Mouse (Mus musculus) heart, embryonic 15.5 days (tissue): ENCODE data around the gene Ankrd55. TPM values are rescaled to one million over a fixed set of nuclear protein-coding genes. Genes with fewer than 3 reads are reported as not detected.

Experiments used
- ATAC-seq: fragments of 200-750 bp; cut with Nextera tagmentation; replicated peaks from 2 replicates; pipeline ENCODE4 v1.8.0; 2017; ENCODE audit warnings: low read depth, moderate TSS enrichment; ENCODE audit not compliant: insufficient number of reproducible peaks, insufficient read depth, low FRiP score
- H3K27ac ChIP-seq: fragments of 300-500 bp; sonication (generic); 2 replicates; pipeline ENCODE4 v1.5.1; 2015; ENCODE audit warnings: mild to moderate bottlenecking, inconsistent platforms
- H3K27me3 ChIP-seq: fragments of 300-500 bp; sonication (generic); 2 replicates; pipeline ENCODE4 v1.6.1; 2015; ENCODE audit warnings: inconsistent platforms
- H3K36me3 ChIP-seq: fragments of 300-500 bp; sonication (generic); 2 replicates; pipeline ENCODE4 v1.6.1; 2015; ENCODE audit warnings: mild to moderate bottlenecking, inconsistent platforms
- H3K4me1 ChIP-seq: fragments of 300-500 bp; sonication (generic); replicated peaks from 2 replicates; pipeline ENCODE4 v1.6.1; 2015; ENCODE audit warnings: inconsistent platforms
- H3K4me2 ChIP-seq: fragments of 300-500 bp; sonication (generic); 2 replicates; pipeline ENCODE4 v1.6.1; 2015; ENCODE audit warnings: inconsistent platforms, mild to moderate bottlenecking, moderate library complexity
- H3K4me3 ChIP-seq: fragments of 300-500 bp; sonication (generic); 2 replicates; pipeline ENCODE4 v1.5.1; 2015; ENCODE audit warnings: mild to moderate bottlenecking, inconsistent platforms
- H3K9ac ChIP-seq: fragments of 300-500 bp; sonication (generic); 2 replicates; pipeline ENCODE4 v1.6.1; 2015; ENCODE audit warnings: mild to moderate bottlenecking, inconsistent platforms
- H3K9me3 ChIP-seq: fragments of 300-500 bp; sonication (generic); replicated peaks from 2 replicates; pipeline ENCODE4 v1.6.1; 2016; ENCODE audit warnings: inconsistent platforms
- WGBS: fragments of 180-500 bp; shearing (Covaris S2); methylation state at CpG from one replicate; pipeline ENCODE4 v1.1.7; 2015; ENCODE audit warnings: mixed read lengths; 5-methylcytosine and 5-hydroxymethylcytosine counted together
- polyA plus RNA-seq: library from polyadenylated mRNA; unstranded; fragments of >200 nt; fragmentation: Nextera tagmentation; extraction: Ambion mirVana; gene quantifications from 2 replicates; pipeline ENCODE4 v1.2.1, GENCODE M21; 2015

The Ankrd55 gene
- polyA plus RNA-seq, 1 experiment from 2014 or later = 0.09 TPM

DNA sequence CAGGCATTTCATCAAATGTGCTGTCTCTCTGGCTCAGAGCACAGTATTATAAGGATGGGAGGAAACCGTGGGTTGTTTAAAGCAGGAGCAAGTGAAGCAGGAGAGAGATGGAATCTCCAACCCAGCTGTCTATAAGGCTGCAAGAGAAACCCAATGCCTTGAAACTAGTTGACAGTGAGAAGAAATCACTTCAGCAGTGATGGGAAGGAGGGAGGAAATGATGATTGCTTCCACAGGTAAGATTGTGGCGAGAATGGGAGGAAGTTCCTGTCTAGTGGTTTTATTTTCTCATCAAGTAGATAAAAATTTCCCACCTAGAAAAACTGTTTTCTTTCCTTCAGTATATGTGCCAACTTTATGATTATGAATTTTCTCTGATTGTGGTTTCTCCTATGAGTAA, 118.4 kb downstream of the Ankrd55 start:
- Histone ChIP-seq H3K4me3 (no peak overlapping the region), H3K9ac (no peak overlapping the region), H3K4me1 (no peaks in the 10 kb centered on the region), H3K36me3 (no peaks in the 10 kb centered on the region), H3K4me2 (no peak overlapping the region), H3K27me3 (no peaks in the 10 kb centered on the region), H3K27ac (no peak overlapping the region), H3K9me3 (no peaks in the 10 kb centered on the region)
- ATAC-seq = no peak
- WGBS = 57% methylated on average over 2 of the region's 2 CpGs

DNA sequence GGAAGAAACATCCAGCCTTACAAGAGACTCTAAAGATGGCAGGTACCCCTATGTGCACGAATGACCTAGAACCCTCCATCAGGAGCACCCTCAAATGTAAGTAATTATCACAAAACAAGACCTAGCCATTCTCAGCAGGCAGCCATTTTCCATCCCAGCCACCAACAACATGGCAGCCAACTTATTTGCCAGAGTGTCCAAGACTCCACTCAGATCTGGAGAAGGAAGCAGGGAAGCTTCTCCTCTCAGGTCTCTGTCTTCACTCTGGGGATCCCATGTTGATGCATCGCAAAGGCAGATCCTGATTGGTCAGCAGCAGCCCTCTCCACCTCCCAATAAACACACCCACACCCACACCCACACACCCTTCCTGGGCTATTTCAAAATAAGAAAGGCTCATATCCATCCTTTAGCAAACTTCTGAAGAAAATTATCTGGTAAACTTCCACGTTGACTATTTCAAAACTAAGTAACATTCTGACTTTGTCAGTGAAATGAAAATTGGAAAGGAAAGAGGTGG, 119.0 kb downstream of the Ankrd55 start:
- no peaks in the 10 kb centered on the region for H3K27me3 ChIP-seq
- no peaks in the 10 kb centered on the region for H3K9me3 ChIP-seq
- no peak overlapping the region for H3K9ac ChIP-seq
- H3K36me3 ChIP-seq = no peaks in the 10 kb centered on the region
- no peak overlapping the region for H3K27ac ChIP-seq
- H3K4me1 ChIP-seq = no peaks in the 10 kb centered on the region
- H3K4me2 ChIP-seq = no peak overlapping the region
- 76% methylated on average over 3 of the region's 3 CpGs for WGBS
- ATAC-seq = no peak
- no peak overlapping the region for H3K4me3 ChIP-seq

DNA sequence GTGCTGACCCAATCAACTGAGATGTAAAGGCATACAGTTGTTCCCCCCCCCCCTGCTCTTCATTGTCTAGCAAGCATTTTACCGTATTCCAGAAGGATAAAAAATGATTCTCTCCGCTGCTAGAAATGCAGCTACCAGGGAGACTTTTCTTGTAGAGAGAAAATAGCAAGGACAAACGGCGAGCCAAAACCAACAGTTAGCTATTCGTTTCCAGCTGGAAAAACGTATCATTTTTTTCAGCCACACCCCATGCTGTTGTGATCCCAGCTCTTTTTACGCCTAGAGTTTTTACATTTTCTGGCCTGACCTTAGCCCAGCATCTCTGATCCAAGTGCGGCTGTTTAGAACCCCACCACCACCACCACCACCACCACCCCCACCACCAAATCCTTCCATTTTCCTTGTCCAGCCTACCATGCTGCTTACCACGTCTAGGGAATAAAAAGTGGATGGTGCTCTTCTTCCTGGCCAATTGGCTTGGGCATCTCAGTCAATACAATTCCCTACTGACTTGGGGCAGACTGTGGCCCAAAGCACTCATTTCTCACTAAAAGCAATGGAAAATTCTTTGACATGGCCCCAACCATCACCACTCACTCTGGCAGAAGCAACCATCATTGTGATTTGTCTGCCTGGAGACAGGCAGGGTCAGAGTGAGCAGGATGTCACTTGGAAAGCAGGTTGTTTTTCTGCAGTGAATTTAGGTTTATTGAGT, 119.7 kb downstream of the Ankrd55 start:
- peak overlapping the region; percentile 25; the same call in 1 of the 2 replicates for H3K27ac ChIP-seq
- H3K4me1 ChIP-seq = no peaks in the 10 kb centered on the region
- no peaks in the 10 kb centered on the region for H3K9me3 ChIP-seq
- no peak overlapping the region for H3K9ac ChIP-seq
- H3K4me3 ChIP-seq = no peak overlapping the region
- no peaks in the 10 kb centered on the region for H3K27me3 ChIP-seq
- no peaks in the 10 kb centered on the region for H3K36me3 ChIP-seq
- 68% methylated on average over 9 of the region's 9 CpGs for WGBS
- ATAC-seq = no peak
- H3K4me2 ChIP-seq = no peak overlapping the region

DNA sequence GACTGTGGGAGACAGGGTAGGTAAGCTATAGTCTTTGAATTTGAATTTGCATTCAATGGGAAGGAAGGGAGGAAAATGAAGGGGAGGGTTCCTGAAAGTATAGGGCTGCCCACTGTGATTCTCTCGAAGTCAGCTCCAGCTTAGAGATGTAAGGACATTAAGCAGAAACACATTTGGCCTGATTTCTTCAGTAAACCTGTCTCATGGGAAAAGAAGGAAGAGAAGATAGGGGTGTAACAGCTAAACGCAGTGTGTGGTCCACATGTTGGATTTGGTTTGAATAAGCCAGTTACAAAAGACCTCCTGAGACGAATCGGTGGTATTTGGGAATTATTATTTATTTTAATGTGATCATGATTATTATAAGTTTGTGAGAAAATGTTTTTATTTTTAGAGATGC, 120.5 kb downstream of the Ankrd55 start:
- 70% methylated on average over 4 of the region's 4 CpGs for WGBS
- no peaks in the 10 kb centered on the region for H3K9me3 ChIP-seq
- H3K27ac ChIP-seq = no peak overlapping the region
- H3K4me3 ChIP-seq = no peak overlapping the region
- no peaks in the 10 kb centered on the region for H3K4me1 ChIP-seq
- ATAC-seq = no peak
- no peaks in the 10 kb centered on the region for H3K27me3 ChIP-seq
- no peak overlapping the region for H3K9ac ChIP-seq
- H3K4me2 ChIP-seq = no peak overlapping the region
- no peaks in the 10 kb centered on the region for H3K36me3 ChIP-seq

DNA sequence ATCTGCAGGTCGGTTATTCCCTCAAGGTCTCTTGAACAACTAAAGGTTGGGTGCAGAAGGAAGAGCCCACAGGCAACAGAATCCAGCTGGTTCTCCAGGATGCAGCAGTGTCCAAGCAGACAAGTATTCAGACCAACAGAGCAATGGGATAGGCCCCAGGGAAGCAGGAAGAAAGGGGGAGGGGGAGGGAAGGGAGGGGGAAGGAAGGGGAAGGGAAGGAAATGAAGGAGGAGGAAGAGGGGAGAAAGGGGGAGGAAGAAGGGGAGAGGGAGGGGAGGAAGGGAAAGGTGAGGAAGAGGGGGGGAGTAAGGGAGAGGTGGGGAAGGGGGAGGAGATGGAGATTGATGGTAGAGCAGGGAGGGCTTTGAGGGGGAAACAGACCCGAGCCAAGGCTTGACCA, 121.1 kb downstream of the Ankrd55 start:
- no peak overlapping the region for H3K27ac ChIP-seq
- WGBS = 79% methylated on average over 2 of the region's 2 CpGs
- no peak overlapping the region for H3K4me3 ChIP-seq
- no peaks in the 10 kb centered on the region for H3K36me3 ChIP-seq
- H3K27me3 ChIP-seq = no peaks in the 10 kb centered on the region
- no peak overlapping the region for H3K4me2 ChIP-seq
- no peak for ATAC-seq
- no peaks in the 10 kb centered on the region for H3K4me1 ChIP-seq
- H3K9me3 ChIP-seq = no peaks in the 10 kb centered on the region
- H3K9ac ChIP-seq = no peak overlapping the region

DNA sequence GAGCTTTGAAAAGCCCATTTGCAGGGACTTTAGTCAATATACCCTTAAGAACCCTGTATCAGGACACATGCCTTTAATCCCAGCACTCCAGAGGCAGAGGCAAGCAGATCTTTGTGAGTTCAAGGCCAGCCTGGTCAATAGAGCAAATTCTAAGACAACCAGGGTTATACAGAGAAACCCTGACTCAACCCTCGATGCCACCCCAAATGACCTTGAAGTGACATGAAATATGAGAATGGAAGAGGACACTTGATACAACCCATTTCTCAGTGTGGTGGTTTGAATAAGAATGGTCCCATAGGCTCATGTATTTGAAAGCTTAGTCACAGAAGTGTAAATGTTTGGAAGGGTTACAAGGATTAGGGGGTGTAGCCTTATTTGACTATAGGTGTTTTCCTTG, 121.6 kb downstream of the Ankrd55 start:
- Histone ChIP-seq H3K27ac (no peak overlapping the region), H3K36me3 (no peaks in the 10 kb centered on the region), H3K4me1 (no peaks in the 10 kb centered on the region), H3K4me3 (no peak overlapping the region), H3K9me3 (no peaks in the 10 kb centered on the region), H3K4me2 (no peak overlapping the region), H3K9ac (no peak overlapping the region), H3K27me3 (no peaks in the 10 kb centered on the region)
- ATAC-seq = no peak
- 71% methylated on average over 1 of the region's 1 CpGs for WGBS

DNA sequence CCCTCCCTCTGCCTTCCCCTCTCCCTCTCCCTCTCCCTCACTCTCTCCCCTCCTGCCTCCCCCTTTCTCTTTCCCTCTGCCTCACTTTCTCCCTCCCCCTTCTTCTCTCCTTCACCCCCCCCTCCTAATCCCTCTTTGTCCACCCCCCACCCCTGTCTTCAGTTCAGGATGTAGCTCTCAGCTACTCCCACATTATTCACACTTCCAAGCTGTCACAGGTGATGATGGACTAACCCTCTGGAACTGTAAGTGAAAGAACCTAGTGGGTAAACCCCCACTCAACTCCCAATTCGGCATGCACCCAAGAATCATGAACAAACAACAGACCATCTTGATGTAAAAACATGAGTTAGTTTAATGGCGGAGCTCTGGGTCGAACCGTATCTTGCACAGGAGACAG, 122.2 kb downstream of the Ankrd55 start:
- Histone ChIP-seq H3K4me3 (no peak overlapping the region), H3K9me3 (no peaks in the 10 kb centered on the region), H3K9ac (no peak overlapping the region), H3K27ac (no peak overlapping the region), H3K36me3 (no peaks in the 10 kb centered on the region), H3K4me2 (no peak overlapping the region), H3K27me3 (no peaks in the 10 kb centered on the region), H3K4me1 (no peaks in the 10 kb centered on the region)
- 86% methylated on average over 4 of the region's 4 CpGs for WGBS
- no peak for ATAC-seq

DNA sequence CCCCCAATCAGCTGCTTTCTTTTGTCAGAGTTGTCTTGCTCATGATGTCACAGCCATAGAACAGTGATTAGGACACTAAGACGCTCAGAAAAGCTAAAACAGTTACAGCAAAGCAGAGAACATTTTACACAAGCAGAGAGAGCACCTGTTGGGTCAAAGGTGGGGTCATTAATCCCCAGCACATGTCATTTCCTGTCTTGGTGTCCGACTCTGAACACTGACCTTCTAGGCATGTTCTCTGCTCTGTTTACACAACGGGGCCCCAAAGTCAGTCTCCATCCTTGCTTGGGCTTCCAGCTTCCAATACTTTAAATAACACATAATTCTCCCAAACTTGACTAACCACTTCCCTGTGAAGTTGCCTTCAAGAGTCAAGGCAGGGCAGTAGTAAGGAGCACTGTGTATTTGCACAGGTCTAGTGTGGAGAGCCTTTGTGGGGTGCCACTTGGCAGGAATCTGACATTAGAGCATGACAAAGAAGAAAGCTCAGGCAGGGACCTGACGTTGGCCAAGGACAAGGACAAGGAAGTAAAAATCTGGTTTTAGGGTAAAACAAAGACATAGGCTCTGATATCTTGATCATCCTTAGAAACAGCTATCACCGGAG, 123.1 kb downstream of the Ankrd55 start:
- ATAC-seq = no peak
- Histone ChIP-seq H3K9ac (no peak overlapping the region), H3K4me3 (no peak overlapping the region), H3K36me3 (no peaks in the 10 kb centered on the region), H3K9me3 (no peaks in the 10 kb centered on the region), H3K27me3 (no peaks in the 10 kb centered on the region), H3K4me1 (peaks cover 5% of the 10 kb centered on the region; the same call in 1 of the 2 replicates), H3K4me2 (no peak overlapping the region), H3K27ac (no peak overlapping the region)
- WGBS = 68% methylated on average over 5 of the region's 5 CpGs

DNA sequence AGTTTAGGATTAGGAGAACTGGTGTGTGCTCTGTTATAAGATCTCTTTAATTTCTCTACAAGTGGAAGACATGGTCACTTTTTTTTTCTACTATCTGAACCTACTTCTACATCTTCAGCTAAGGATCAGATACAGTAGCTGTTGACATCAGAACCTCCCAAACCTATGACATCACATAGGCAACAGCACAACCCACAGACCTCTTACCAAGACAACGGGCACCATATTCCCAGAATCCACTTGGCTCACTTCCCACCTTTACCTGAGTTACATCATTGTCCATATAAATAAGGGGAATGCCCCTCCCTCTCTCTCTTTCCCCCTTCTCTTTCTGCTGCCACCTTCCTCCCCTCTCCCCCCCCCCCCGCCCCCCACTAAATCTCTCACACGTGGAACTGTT, 124.0 kb downstream of the Ankrd55 start:
- no peak for ATAC-seq
- peaks cover 14% of the 10 kb centered on the region for H3K4me1 ChIP-seq
- no peak overlapping the region for H3K4me2 ChIP-seq
- 80% methylated on average over 2 of the region's 3 CpGs for WGBS
- H3K27me3 ChIP-seq = no peaks in the 10 kb centered on the region
- no peak overlapping the region for H3K4me3 ChIP-seq
- H3K27ac ChIP-seq = no peak overlapping the region
- no peaks in the 10 kb centered on the region for H3K36me3 ChIP-seq
- no peaks in the 10 kb centered on the region for H3K9me3 ChIP-seq
- no peak overlapping the region for H3K9ac ChIP-seq

DNA sequence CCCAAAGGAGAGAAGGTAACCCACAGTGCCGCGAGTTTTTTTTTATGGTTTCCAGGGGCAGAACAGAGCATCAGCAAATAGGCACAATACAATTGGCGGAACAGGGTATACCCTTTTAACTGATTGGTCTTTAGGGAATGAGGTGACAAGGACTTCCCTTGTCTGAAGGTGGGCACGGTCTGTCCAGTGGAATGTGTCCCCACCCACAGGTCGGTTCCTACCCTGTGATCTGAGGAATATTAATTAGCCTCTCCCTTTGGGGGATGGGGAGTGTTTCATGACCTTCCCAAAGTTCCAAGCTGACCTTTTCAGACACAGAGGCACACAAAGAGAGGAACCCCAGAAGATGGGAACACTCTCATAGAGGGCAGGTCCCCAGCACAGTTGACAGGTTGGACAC, 124.6 kb downstream of the Ankrd55 start:
- no peak for ATAC-seq
- H3K9ac ChIP-seq = no peak overlapping the region
- H3K27me3 ChIP-seq = no peaks in the 10 kb centered on the region
- WGBS = 91% methylated on average over 5 of the region's 5 CpGs
- H3K27ac ChIP-seq = no peak overlapping the region
- H3K4me2 ChIP-seq = no peak overlapping the region
- H3K9me3 ChIP-seq = no peaks in the 10 kb centered on the region
- H3K36me3 ChIP-seq = no peaks in the 10 kb centered on the region
- H3K4me1 ChIP-seq = peaks cover 15% of the 10 kb centered on the region
- no peak overlapping the region for H3K4me3 ChIP-seq

DNA sequence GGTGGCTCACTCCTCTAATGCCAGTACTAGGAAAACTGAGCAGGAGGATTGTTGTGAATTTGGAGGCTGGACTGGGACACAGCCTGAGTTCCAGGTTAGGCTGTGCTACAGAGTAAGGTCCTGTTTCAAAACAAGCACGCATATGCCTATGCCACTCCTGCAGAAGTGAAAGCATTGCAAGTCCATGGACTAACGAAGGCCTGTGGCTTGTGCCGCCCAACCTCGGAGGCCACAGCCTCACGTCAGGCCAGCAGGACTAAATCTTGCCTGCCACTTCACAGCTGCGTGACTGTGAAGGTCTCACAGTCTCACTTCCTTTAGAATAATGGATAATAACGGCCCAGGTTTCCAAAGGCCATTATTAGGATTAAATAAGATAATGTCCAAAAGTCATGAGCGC, 125.4 kb downstream of the Ankrd55 start:
- Histone ChIP-seq H3K36me3 (no peaks in the 10 kb centered on the region), H3K9ac (no peak overlapping the region), H3K9me3 (no peaks in the 10 kb centered on the region), H3K4me1 (peaks cover 20% of the 10 kb centered on the region), H3K27me3 (no peaks in the 10 kb centered on the region), H3K4me3 (no peak overlapping the region), H3K27ac (no peak overlapping the region), H3K4me2 (no peak overlapping the region)
- 82% methylated on average over 8 of the region's 8 CpGs for WGBS
- ATAC-seq = no peak

DNA sequence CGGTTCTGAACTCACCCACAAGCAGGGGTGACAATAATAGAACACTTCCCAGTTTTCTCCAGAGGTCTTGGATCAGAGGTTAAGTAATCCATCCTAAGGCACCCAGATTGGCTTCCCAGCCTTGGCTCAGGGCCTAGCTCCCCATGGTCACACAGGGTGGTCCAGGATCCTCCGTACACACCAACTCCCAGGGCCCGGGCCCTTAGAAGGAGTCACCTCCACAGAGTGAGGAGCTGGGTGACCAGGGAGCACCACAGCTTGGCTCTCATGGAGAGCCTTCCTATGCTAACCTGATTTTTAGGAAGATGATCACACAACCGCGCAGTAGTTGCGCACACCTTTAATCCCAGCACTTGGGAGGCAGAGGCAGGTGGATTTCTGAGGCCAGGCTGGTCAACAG, 127.6 kb downstream of the Ankrd55 start:
- H3K9me3 ChIP-seq = no peaks in the 10 kb centered on the region
- no peaks in the 10 kb centered on the region for H3K36me3 ChIP-seq
- no peak overlapping the region for H3K4me2 ChIP-seq
- H3K4me3 ChIP-seq = no peak overlapping the region
- H3K4me1 ChIP-seq = peaks cover 20% of the 10 kb centered on the region
- ATAC-seq = no peak
- no peaks in the 10 kb centered on the region for H3K27me3 ChIP-seq
- WGBS = 79% methylated on average over 6 of the region's 6 CpGs
- peak overlapping the region; percentile 62; the same call in 1 of the 2 replicates for H3K27ac ChIP-seq
- no peak overlapping the region for H3K9ac ChIP-seq
